19 mouse cellular contexts compared by ENCODE assay signal in the genomic region with DNA sequence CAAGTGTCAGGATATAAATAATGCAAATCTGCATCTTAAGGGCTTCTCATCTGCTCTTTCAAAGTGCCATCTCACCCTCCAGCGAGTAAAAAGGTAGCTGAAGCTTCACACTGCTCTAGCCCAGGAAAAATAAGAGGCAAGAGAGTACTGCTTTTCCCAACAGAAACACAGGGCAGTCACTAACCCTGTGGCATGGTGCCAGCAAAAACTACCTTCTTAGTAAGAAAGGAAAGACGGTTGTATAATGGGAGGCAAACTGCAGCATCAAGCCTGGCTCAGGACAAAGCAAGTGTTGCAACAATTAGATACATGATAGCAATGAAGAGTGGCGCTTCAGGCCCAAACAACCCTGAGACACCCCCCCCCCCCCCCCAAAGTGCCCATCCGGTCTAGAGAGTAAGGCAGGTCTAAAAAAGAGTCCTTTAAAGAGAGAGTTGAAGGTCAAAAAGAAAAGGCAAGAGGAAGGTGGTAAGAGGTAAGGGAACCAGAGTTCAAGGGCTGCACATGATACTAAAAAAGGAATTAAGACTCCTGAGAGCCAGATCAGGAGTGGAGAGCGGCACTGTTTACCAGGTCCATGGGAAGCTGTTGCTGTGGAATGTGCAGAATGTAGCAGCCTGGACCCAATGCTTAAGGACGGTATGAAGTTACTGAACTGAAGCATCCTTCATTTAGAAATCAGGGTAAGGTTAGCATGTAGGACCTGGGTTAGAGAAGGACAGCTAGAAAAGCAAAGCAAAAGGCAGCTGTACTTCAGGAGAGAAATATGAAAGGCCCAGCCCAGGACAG. TPM values are rescaled to one million over a fixed set of nuclear protein-coding genes. Genes with fewer than 3 reads are reported as not detected.
DNase-seq lines count a peak whose midpoint lies in the region; ATAC-seq and TF ChIP-seq lines count a peak whose summit lies in the region.
"Had no signal": no experiment of that assay in that cellular context is flagged by ENCODE, and none has a peak within 500 bp of the region (broad histone marks: within the 10 kb centered on the region; RNA-seq: fewer than 3 reads in every experiment).

No protein-coding gene starts in this region.

- H3K4me1 ChIP-seq in heart, embryonic 10.5 days = peaks cover 11% of the 10 kb centered on the region; the same call in 1 of the 2 replicates
- H3K4me1 ChIP-seq in lung, postnatal 0 days (ENCODE audit: insufficient read depth, low read depth, low read length) = no peaks in the 10 kb centered on the region
- H3K4me1 ChIP-seq in kidney, adult 2 months (ENCODE audit: control insufficient read depth, insufficient read depth, low read length) = no peaks in the 10 kb centered on the region; the same call in 1 of the 2 replicates
- H3K4me1 ChIP-seq: neural tube, embryonic 12.5 days; stomach, embryonic 15.5 days had no signal

- no peak overlapping the region for H3K27ac ChIP-seq in heart, embryonic 10.5 days
- H3K27ac ChIP-seq in lung, postnatal 0 days (ENCODE audit: low read length) = no peak overlapping the region
- H3K27ac ChIP-seq in kidney, adult 2 months (ENCODE audit: insufficient read depth, low read depth, low read length) = no peak overlapping the region
- H3K27ac ChIP-seq: macrophage; neural tube, embryonic 12.5 days; stomach, embryonic 15.5 days had no signal

- H3K4me2 ChIP-seq in lung, postnatal 0 days (replicated peaks; ENCODE audit: low read depth, low read length) = no peak overlapping the region
- H3K4me2 ChIP-seq: liver, embryonic 11.5 days; neural tube, embryonic 12.5 days; stomach, embryonic 15.5 days had no signal

- no peaks in the 10 kb centered on the region for H3K9me3 ChIP-seq in heart, embryonic 10.5 days
- no peaks in the 10 kb centered on the region for H3K9me3 ChIP-seq in lung, postnatal 0 days (ENCODE audit: low read length)
- H3K9me3 ChIP-seq: G1E; neural tube, embryonic 12.5 days; stomach, embryonic 15.5 days had no signal

- no peak for TF ChIP-seq EP300 in lung, postnatal 0 days (IDR thresholded peaks at IDR 0.05)

- H3K27me3 ChIP-seq in heart, embryonic 10.5 days (ENCODE audit: insufficient read depth, poor library complexity, severe bottlenecking) = no peaks in the 10 kb centered on the region
- no peaks in the 10 kb centered on the region for H3K27me3 ChIP-seq in lung, postnatal 0 days (replicated peaks; ENCODE audit: insufficient read depth, low read length)
- no peaks in the 10 kb centered on the region for H3K27me3 ChIP-seq in kidney, adult 2 months (replicated peaks; ENCODE audit: control insufficient read depth, insufficient read depth, low read length)
- H3K27me3 ChIP-seq: neural tube, embryonic 12.5 days; stomach, embryonic 15.5 days had no signal

- 52% methylated on average over 6 of the region's 6 CpGs for WGBS in heart, embryonic 10.5 days
- 42% methylated on average over 6 of the region's 6 CpGs for WGBS in lung, postnatal 0 days
- WGBS in kidney, adult 2 months = 44% methylated on average over 6 of the region's 6 CpGs

- peak; percentile 70 for DNase-seq in heart, adult 11 months
- no peak for DNase-seq in heart, embryonic 10.5 days (ENCODE audit: low spot score)
- DNase-seq in lung, postnatal 0 days (ENCODE audit: low spot score) = peak; percentile 24
- no peak for DNase-seq in lung, postnatal 25 days (ENCODE audit: low spot score)
- DNase-seq in kidney, adult 2 months = peak; percentile 55
- peak; percentile 58 for DNase-seq in testis, postnatal 10 days (ENCODE audit: low spot score)
- DNase-seq in cerebellum, postnatal 25 days = no peak
- DNase-seq in thymus, adult 18-20 months = no peak
- DNase-seq: cerebellum, adult 8-10 months; embryo, embryonic 11 days; gastrocnemius, postnatal 36 days; layer of hippocampus, adult 9-11 months had no signal

- peak; percentile 49; the same call in 1 of the 2 replicates for ATAC-seq in lung, postnatal 0 days
- ATAC-seq: midbrain, embryonic 16.5 days had no signal

- TF ChIP-seq POLR2A in kidney, adult 2 months (IDR thresholded peaks at IDR 0.05; ENCODE audit: low read depth, low read length) = no peak

- no peak overlapping the region for H3K4me3 ChIP-seq in heart, embryonic 10.5 days
- H3K4me3 ChIP-seq in lung, postnatal 0 days (ENCODE audit: low read depth, low read length) = no peak overlapping the region
- no peak overlapping the region for H3K4me3 ChIP-seq in kidney, adult 2 months (ENCODE audit: insufficient read depth, low read depth, low read length)
- H3K4me3 ChIP-seq: erythroblast, embryonic 14.5 days; neural tube, embryonic 12.5 days; stomach, embryonic 15.5 days had no signal

- no peaks in the 10 kb centered on the region for H3K36me3 ChIP-seq in heart, embryonic 10.5 days
- no peaks in the 10 kb centered on the region for H3K36me3 ChIP-seq in lung, postnatal 0 days (ENCODE audit: insufficient read depth, low read length)
- H3K36me3 ChIP-seq in kidney, adult 2 months (ENCODE audit: control insufficient read depth, insufficient read depth, low read length) = no peaks in the 10 kb centered on the region
- H3K36me3 ChIP-seq: neural tube, embryonic 12.5 days; stomach, embryonic 15.5 days had no signal

- H3K9ac ChIP-seq in lung, postnatal 0 days (replicated peaks; ENCODE audit: low read depth) = no peak overlapping the region
- H3K9ac ChIP-seq: neural tube, embryonic 12.5 days; stomach, embryonic 15.5 days had no signal

- TF ChIP-seq CTCF in lung, postnatal 0 days (IDR thresholded peaks at IDR 0.05) = no peak
- TF ChIP-seq CTCF in kidney, adult 2 months (conservative IDR thresholded peaks at IDR 0.05; ENCODE audit: insufficient read depth, insufficient read length, low read depth, low read length) = no peak

RNA-seq across cellular contexts. Expression of gene Ndufaf2, which starts 26.2 kb away (rescaled TPM):
- 60.4 and 73.5 TPM in 2 replicates for polyA plus RNA-seq in heart, embryonic 10.5 days (2016; fragmentation: Nextera tagmentation; extraction: Ambion mirVana)
- 35.7 and 37.2 TPM in 2 replicates for polyA plus RNA-seq in lung, postnatal 0 days (2015; fragmentation: Nextera tagmentation; extraction: Ambion mirVana)
- 8.6 and 17.6 TPM in 2 replicates for polyA plus RNA-seq in kidney, adult 2 months (2012; rRNA removed)

RNA-seq across cellular contexts. Expression of gene Ercc8, which starts 26.3 kb away (rescaled TPM):
- polyA plus RNA-seq in heart, embryonic 10.5 days (2016; fragmentation: Nextera tagmentation; extraction: Ambion mirVana) = 13.4 and 20.3 TPM in 2 replicates
- 8.3 and 9.0 TPM in 2 replicates for polyA plus RNA-seq in lung, postnatal 0 days (2015; fragmentation: Nextera tagmentation; extraction: Ambion mirVana)
- polyA plus RNA-seq in kidney, adult 2 months (2012; rRNA removed) = 6.4 TPM in 2 replicates

Comparison
In these comparisons a context has a peak if more than half of its experiments do, and no peak if none do; other contexts are left out.
1. DNase-seq: peak in heart, adult 11 months (single experiment), lung, postnatal 0 days (single experiment), kidney, adult 2 months (single experiment) and testis, postnatal 10 days (single experiment); none in heart, embryonic 10.5 days (single experiment), lung, postnatal 25 days (single experiment), cerebellum, postnatal 25 days (0 of 2) and thymus, adult 18-20 months (0 of 2).